16 mouse cellular contexts compared by ENCODE assay signal in genomic region chr10:118780831-118781569, GRCm38 (mm10).
DNase-seq lines count a peak whose midpoint lies in the region; ATAC-seq and TF ChIP-seq lines count a peak whose summit lies in the region.
"Had no signal": no experiment of that assay in that cellular context is flagged by ENCODE, and none has a peak within 500 bp of the region (broad histone marks: within the 10 kb centered on the region; RNA-seq: fewer than 3 reads in every experiment).

No protein-coding gene starts in this region.

- 0 out of 2 replicates have a peak, but pooled peaks have one; percentile 12 for TF ChIP-seq CTCF in liver, postnatal 0 days (IDR thresholded peaks at IDR 0.05; ENCODE audit: low read depth)

- H3K36me3 ChIP-seq in heart, embryonic 10.5 days: no peaks in the 10 kb centered on the region
- no peaks in the 10 kb centered on the region for H3K36me3 ChIP-seq in liver, postnatal 0 days (replicated peaks; ENCODE audit: insufficient read depth, low read length)
- H3K36me3 ChIP-seq: embryonic facial prominence, embryonic 12.5 days; hindbrain, embryonic 10.5 days; limb, embryonic 15.5 days; midbrain, embryonic 12.5 days had no signal

- WGBS in heart, embryonic 10.5 days: 89% methylated on average over 10 of the region's 10 CpGs
- WGBS in liver, postnatal 0 days (ENCODE audit: insufficient replicate concordance): 62% methylated on average over 10 of the region's 10 CpGs

- no peak overlapping the region for H3K27ac ChIP-seq in heart, embryonic 10.5 days
- no peak overlapping the region for H3K27ac ChIP-seq in liver, postnatal 0 days (ENCODE audit: low read depth)
- H3K27ac ChIP-seq: embryonic facial prominence, embryonic 12.5 days; hindbrain, embryonic 10.5 days; limb, embryonic 15.5 days; midbrain, embryonic 12.5 days had no signal

- intact Hi-C loops in heart, postnatal 14 days (cut with DNase I): no loop called here

- H3K4me3 ChIP-seq in heart, embryonic 10.5 days: no peak overlapping the region
- H3K4me3 ChIP-seq in liver, postnatal 0 days (ENCODE audit: low read depth, low read length): no peak overlapping the region
- H3K4me3 ChIP-seq: embryonic facial prominence, embryonic 12.5 days; erythroblast, embryonic 14.5 days; hindbrain, embryonic 10.5 days; limb, embryonic 15.5 days; midbrain, embryonic 12.5 days had no signal

- DNase-seq in heart, embryonic 10.5 days (ENCODE audit: low spot score): peak; percentile 30
- DNase-seq in heart, postnatal 14 days: no peak
- DNase-seq in liver, postnatal 0 days: no peak
- DNase-seq in liver: no peak
- DNase-seq in embryo, embryonic 11 days: no peak
- no peak for DNase-seq in right cerebral cortex, postnatal 36 days (ENCODE audit: low spot score in 2 of 2)
- DNase-seq: cerebellum, adult 2 months; lung, postnatal 4 days; thymus, postnatal 36 days had no signal

- no peaks in the 10 kb centered on the region for H3K9me3 ChIP-seq in heart, embryonic 10.5 days
- no peaks in the 10 kb centered on the region for H3K9me3 ChIP-seq in liver, postnatal 0 days (ENCODE audit: low read length)
- H3K9me3 ChIP-seq: embryonic facial prominence, embryonic 12.5 days; hindbrain, embryonic 10.5 days; limb, embryonic 15.5 days; midbrain, embryonic 12.5 days had no signal

- H3K9ac ChIP-seq in liver, postnatal 0 days (replicated peaks): no peak overlapping the region
- H3K9ac ChIP-seq: embryonic facial prominence, embryonic 12.5 days; limb, embryonic 15.5 days; midbrain, embryonic 12.5 days had no signal

- no peak for ATAC-seq in liver, postnatal 0 days
- 0 out of 2 replicates have a peak, but pooled peaks have one; percentile 16 for ATAC-seq in common myeloid progenitor, adult 5-6 weeks (replicated peaks; ENCODE audit: low read depth, poor library complexity, severe bottlenecking)
- ATAC-seq in megakaryocyte, adult 5-6 weeks (ENCODE audit: poor library complexity, severe bottlenecking): peak; percentile 53

- no peaks in the 10 kb centered on the region for H3K27me3 ChIP-seq in heart, embryonic 10.5 days (ENCODE audit: insufficient read depth, poor library complexity, severe bottlenecking)
- no peaks in the 10 kb centered on the region for H3K27me3 ChIP-seq in liver, postnatal 0 days (ENCODE audit: insufficient read depth, low read length)
- H3K27me3 ChIP-seq: embryonic facial prominence, embryonic 12.5 days; limb, embryonic 15.5 days; midbrain, embryonic 12.5 days had no signal

- no peak overlapping the region for H3K4me2 ChIP-seq in liver, postnatal 0 days (ENCODE audit: low read depth, low read length)
- H3K4me2 ChIP-seq: embryonic facial prominence, embryonic 12.5 days; limb, embryonic 15.5 days; midbrain, embryonic 12.5 days had no signal

- no peak for TF ChIP-seq EP300 in liver, postnatal 0 days (IDR thresholded peaks at IDR 0.05; ENCODE audit: low read depth)

- peaks cover 13% of the 10 kb centered on the region for H3K4me1 ChIP-seq in heart, embryonic 10.5 days
- H3K4me1 ChIP-seq in liver, postnatal 0 days (ENCODE audit: insufficient read depth): no peaks in the 10 kb centered on the region
- H3K4me1 ChIP-seq: embryonic facial prominence, embryonic 12.5 days; hindbrain, embryonic 10.5 days; limb, embryonic 15.5 days had no signal
